Mouse (Mus musculus) midbrain, embryonic 10.5 days (tissue): ENCODE data around the gene Acer3. TPM values are rescaled to one million over a fixed set of nuclear protein-coding genes. Genes with fewer than 3 reads are reported as not detected.

Experiments
- DNase-seq: peaks from one replicate; pipeline ENCODE4 v3.0.0-alpha.2; 2017; ENCODE audit warnings: low spot score
- H3K27ac ChIP-seq: fragments of 300-500 bp; sonication (generic); replicated peaks from 2 replicates; pipeline ENCODE4 v1.5.1; 2016; ENCODE audit warnings: mild to moderate bottlenecking
- H3K27me3 ChIP-seq: fragments of 300-500 bp; sonication (generic); 2 replicates; pipeline ENCODE4 v1.6.1; 2016; ENCODE audit warnings: low read depth, mild to moderate bottlenecking; ENCODE audit not compliant: poor library complexity, severe bottlenecking
- H3K36me3 ChIP-seq: fragments of 300-500 bp; sonication (generic); 2 replicates; pipeline ENCODE4 v1.6.1; 2016; ENCODE audit warnings: mild to moderate bottlenecking, moderate library complexity
- H3K4me1 ChIP-seq: fragments of 300-500 bp; sonication (generic); 2 replicates; pipeline ENCODE4 v1.6.1; 2016
- H3K4me3 ChIP-seq: fragments of 300-500 bp; sonication (generic); 2 replicates; pipeline ENCODE4 v1.5.1; 2016; ENCODE audit warnings: mild to moderate bottlenecking, moderate library complexity
- H3K9me3 ChIP-seq: fragments of 300-500 bp; sonication (generic); replicated peaks from 2 replicates; pipeline ENCODE4 v1.6.1; 2016; ENCODE audit warnings: mild to moderate bottlenecking
- WGBS: fragments of 180-500 bp; shearing (Covaris S2); methylation state at CpG from one replicate; pipeline ENCODE4 v1.1.7; 2016; 5-methylcytosine and 5-hydroxymethylcytosine counted together
- polyA plus RNA-seq: library from polyadenylated mRNA; unstranded; fragments of >200 nt; fragmentation: Nextera tagmentation; extraction: Ambion mirVana; gene quantifications from 2 replicates; pipeline ENCODE4 v1.2.1, GENCODE M21; 2016

Gene Acer3
- polyA plus RNA-seq, 1 experiment from 2014 or later, result 19.4 TPM

GRCm38 (mm10) chr7:98349821-98350220 is 28.8 kb upstream of the Acer3 start:
- WGBS, result 94% methylated on average over 6 of the region's 6 CpGs
- Histone ChIP-seq H3K27ac (no peak overlapping the region), H3K36me3 (peaks cover 41% of the 10 kb centered on the region), H3K27me3 (no peaks in the 10 kb centered on the region), H3K9me3 (no peaks in the 10 kb centered on the region), H3K4me1 (peaks cover 22% of the 10 kb centered on the region), H3K4me3 (no peak overlapping the region)
- DNase-seq, result no peak

GRCm38 (mm10) chr7:98349096-98349495 is 28.1 kb upstream of the Acer3 start:
- H3K27me3 ChIP-seq, result no peaks in the 10 kb centered on the region
- peak; percentile 81 for DNase-seq
- H3K4me3 ChIP-seq, result no peak overlapping the region
- H3K27ac ChIP-seq, result no peak overlapping the region
- 18% methylated on average over 5 of the region's 5 CpGs for WGBS
- no peaks in the 10 kb centered on the region for H3K9me3 ChIP-seq
- peaks cover 41% of the 10 kb centered on the region for H3K36me3 ChIP-seq
- H3K4me1 ChIP-seq, result peaks cover 20% of the 10 kb centered on the region

GRCm38 (mm10) chr7:98348043-98348442 is 27.0 kb upstream of the Acer3 start:
- no peak overlapping the region for H3K4me3 ChIP-seq
- 0 out of 2 replicates have a peak, but pooled peaks cover 13% of the 10 kb centered on the region for H3K4me1 ChIP-seq
- H3K36me3 ChIP-seq, result peaks cover 37% of the 10 kb centered on the region
- no peaks in the 10 kb centered on the region for H3K9me3 ChIP-seq
- peaks cover 8% of the 10 kb centered on the region for H3K27me3 ChIP-seq
- no peak overlapping the region for H3K27ac ChIP-seq
- 76% methylated on average over 7 of the region's 7 CpGs for WGBS
- peak; percentile 52 for DNase-seq

GRCm38 (mm10) chr7:98347471-98347870 is 26.5 kb upstream of the Acer3 start:
- no peak for DNase-seq
- Histone ChIP-seq H3K4me3 (no peak overlapping the region), H3K4me1 (0 out of 2 replicates have a peak, but pooled peaks cover 16% of the 10 kb centered on the region), H3K36me3 (peaks cover 31% of the 10 kb centered on the region), H3K27me3 (peaks cover 13% of the 10 kb centered on the region), H3K27ac (no peak overlapping the region), H3K9me3 (no peaks in the 10 kb centered on the region)
- WGBS, result 81% methylated on average over 5 of the region's 5 CpGs

- no peak overlapping the region for H3K4me3 ChIP-seq
- DNase-seq, result no peak
Measured at GRCm38 (mm10) chr7:98345036-98345435, 24.0 kb upstream of the Acer3 start.

GRCm38 (mm10) chr7:98344361-98344760 is 23.4 kb upstream of the Acer3 start:
- no peak overlapping the region for H3K4me3 ChIP-seq
- H3K4me1 ChIP-seq, result peaks cover 22% of the 10 kb centered on the region
- DNase-seq, result no peak
- WGBS, result 24% methylated on average over 3 of the region's 3 CpGs
- peaks cover 17% of the 10 kb centered on the region for H3K27me3 ChIP-seq
- no peak overlapping the region for H3K27ac ChIP-seq
- H3K36me3 ChIP-seq, result 0 out of 2 replicates have a peak, but pooled peaks cover under 1% of the 10 kb centered on the region
- no peaks in the 10 kb centered on the region for H3K9me3 ChIP-seq

More at GRCm38 (mm10) chr7:98345036-98345435, 24.0 kb upstream of the Acer3 start:
- peaks cover 17% of the 10 kb centered on the region for H3K27me3 ChIP-seq
- H3K9me3 ChIP-seq, result no peaks in the 10 kb centered on the region
- H3K36me3 ChIP-seq, result peaks cover 7% of the 10 kb centered on the region
- WGBS, result 65% methylated on average over 6 of the region's 6 CpGs
- H3K27ac ChIP-seq, result no peak overlapping the region
- peaks cover 22% of the 10 kb centered on the region for H3K4me1 ChIP-seq

GRCm38 (mm10) chr7:98342249-98342648 is 21.2 kb upstream of the Acer3 start:
- Histone ChIP-seq H3K4me1 (peaks cover 22% of the 10 kb centered on the region), H3K4me3 (no peak overlapping the region), H3K27me3 (peaks cover 17% of the 10 kb centered on the region), H3K27ac (no peak overlapping the region), H3K9me3 (no peaks in the 10 kb centered on the region), H3K36me3 (no peaks in the 10 kb centered on the region)
- WGBS, result 64% methylated on average over 3 of the region's 3 CpGs
- no peak for DNase-seq

GRCm38 (mm10) chr7:98341475-98341874 is 20.5 kb upstream of the Acer3 start:
- WGBS, result 5% methylated on average over 13 of the region's 13 CpGs

GRCm38 (mm10) chr7:98340343-98340742 is 19.3 kb upstream of the Acer3 start:
- Histone ChIP-seq H3K36me3 (no peaks in the 10 kb centered on the region), H3K27me3 (peaks cover 17% of the 10 kb centered on the region), H3K9me3 (no peaks in the 10 kb centered on the region), H3K4me3 (no peak overlapping the region), H3K4me1 (peaks cover 22% of the 10 kb centered on the region), H3K27ac (no peak overlapping the region)
- DNase-seq, result no peak
- WGBS, result 83% methylated on average over 5 of the region's 5 CpGs

More at GRCm38 (mm10) chr7:98341475-98341874, 20.5 kb upstream of the Acer3 start:
- no peaks in the 10 kb centered on the region for H3K36me3 ChIP-seq
- H3K27ac ChIP-seq, result peak overlapping the region; percentile 84
- peaks cover 22% of the 10 kb centered on the region for H3K4me1 ChIP-seq
- no peaks in the 10 kb centered on the region for H3K9me3 ChIP-seq
- H3K27me3 ChIP-seq, result peaks cover 17% of the 10 kb centered on the region
- peak; percentile 89 for DNase-seq
- H3K4me3 ChIP-seq, result peak overlapping the region; percentile 54

- Histone ChIP-seq H3K4me3 (no peak overlapping the region), H3K4me1 (no peaks in the 10 kb centered on the region), H3K9me3 (no peaks in the 10 kb centered on the region), H3K27ac (no peak overlapping the region), H3K27me3 (no peaks in the 10 kb centered on the region), H3K36me3 (no peaks in the 10 kb centered on the region)
- WGBS, result 75% methylated on average over 3 of the region's 3 CpGs
- DNase-seq, result no peak
Measured at GRCm38 (mm10) chr7:98333987-98334386, 13.0 kb upstream of the Acer3 start.

GRCm38 (mm10) chr7:98333507-98333906 is 12.5 kb upstream of the Acer3 start:
- WGBS, result 91% methylated on average over 5 of the region's 5 CpGs
- no peaks in the 10 kb centered on the region for H3K4me1 ChIP-seq
- no peaks in the 10 kb centered on the region for H3K9me3 ChIP-seq
- DNase-seq, result no peak
- no peaks in the 10 kb centered on the region for H3K36me3 ChIP-seq
- H3K27ac ChIP-seq, result no peak overlapping the region
- no peaks in the 10 kb centered on the region for H3K27me3 ChIP-seq
- no peak overlapping the region for H3K4me3 ChIP-seq

GRCm38 (mm10) chr7:98332678-98333397 is 11.8 kb upstream of the Acer3 start:
- no peaks in the 10 kb centered on the region for H3K9me3 ChIP-seq
- WGBS, result 84% methylated on average over 5 of the region's 5 CpGs
- no peaks in the 10 kb centered on the region for H3K4me1 ChIP-seq
- DNase-seq, result no peak
- H3K27ac ChIP-seq, result no peak overlapping the region
- no peaks in the 10 kb centered on the region for H3K27me3 ChIP-seq
- no peaks in the 10 kb centered on the region for H3K36me3 ChIP-seq
- no peak overlapping the region for H3K4me3 ChIP-seq

GRCm38 (mm10) chr7:98331932-98332331 is 10.9 kb upstream of the Acer3 start:
- H3K27me3 ChIP-seq, result no peaks in the 10 kb centered on the region
- H3K27ac ChIP-seq, result no peak overlapping the region
- no peaks in the 10 kb centered on the region for H3K4me1 ChIP-seq
- 78% methylated on average over 3 of the region's 3 CpGs for WGBS
- H3K9me3 ChIP-seq, result no peaks in the 10 kb centered on the region
- DNase-seq, result no peak
- no peak overlapping the region for H3K4me3 ChIP-seq
- H3K36me3 ChIP-seq, result no peaks in the 10 kb centered on the region
